Comparison of ENCODE assay signal across 15 mouse cellular contexts in genomic region chr10:17382990-17383389, GRCm38 (mm10).
"Had no signal": no experiment of that assay in that cellular context is flagged by ENCODE, and none has a peak within 500 bp of the region (broad histone marks: within the 10 kb centered on the region; RNA-seq: fewer than 3 reads in every experiment).

No protein-coding gene starts in this region.

- H3K36me3 ChIP-seq: kidney, embryonic 15.5 days; limb, embryonic 15.5 days; liver, embryonic 12.5 days; lung, embryonic 15.5 days; midbrain, embryonic 13.5 days; neural tube, embryonic 13.5 days; stomach, embryonic 15.5 days had no signal

- ATAC-seq: intestine, embryonic 16.5 days; liver, embryonic 12.5 days; midbrain, embryonic 13.5 days had no signal

- H3K4me1 ChIP-seq: kidney, embryonic 15.5 days; limb, embryonic 15.5 days; liver, embryonic 12.5 days; lung, embryonic 15.5 days; midbrain, embryonic 13.5 days; neural tube, embryonic 13.5 days; stomach, embryonic 15.5 days had no signal

- H3K27me3 ChIP-seq: kidney, embryonic 15.5 days; limb, embryonic 15.5 days; liver, embryonic 12.5 days; lung, embryonic 15.5 days; midbrain, embryonic 13.5 days; neural tube, embryonic 13.5 days; stomach, embryonic 15.5 days had no signal

- H3K4me3 ChIP-seq: kidney, embryonic 15.5 days; limb, embryonic 15.5 days; liver, embryonic 12.5 days; lung, embryonic 15.5 days; midbrain, embryonic 13.5 days; neural tube, embryonic 13.5 days; stomach, embryonic 15.5 days had no signal

- DNase-seq: kidney, adult 2 months; kidney, postnatal 14 days; layer of hippocampus, postnatal 36 days; lung, postnatal 4 days; retina, postnatal 1 day; right cerebral cortex, postnatal 14 days; thymus, postnatal 4 days had no signal

- H3K27ac ChIP-seq: kidney, embryonic 15.5 days; limb, embryonic 15.5 days; liver, embryonic 12.5 days; lung, embryonic 15.5 days; midbrain, embryonic 13.5 days; neural tube, embryonic 13.5 days; stomach, embryonic 15.5 days had no signal

- H3K9me3 ChIP-seq: kidney, embryonic 15.5 days; limb, embryonic 15.5 days; liver, embryonic 12.5 days; lung, embryonic 15.5 days; midbrain, embryonic 13.5 days; neural tube, embryonic 13.5 days; stomach, embryonic 15.5 days had no signal
